Mouse (Mus musculus) lung, adult 10 weeks (tissue): ENCODE measurements around the gene Ear6. TPM values are rescaled to one million over a fixed set of nuclear protein-coding genes. Genes with fewer than 3 reads are reported as not detected.

Experiments
- polyA plus RNA-seq: library from polyadenylated mRNA; stranded (reverse); fragments of 350-450 nt; fragmentation: Illumina TruSeq; extraction: RNeasy Lipid Tissue Mini Kit (QIAGEN cat#74804); gene quantifications from one replicate; pipeline ENCODE4 v1.2.3, GENCODE M21; 2014; ENCODE audit warnings: low read depth, low replicate concordance; ENCODE audit not compliant: insufficient read depth

Gene Ear6
- 0.64 TPM for polyA plus RNA-seq

GRCm38 (mm10) chr14:51853399-51853798 lies at the start of gene Ear6:
Gene Ear6 (plus strand): TSS chr14:51853699.

GRCm38 (mm10) chr14:51884598-51885331 lies 31.3 kb downstream of the Ear6 start, which contains the start of gene Mettl17:
Gene Mettl17 (plus strand): TSS chr14:51884842.

DNA sequence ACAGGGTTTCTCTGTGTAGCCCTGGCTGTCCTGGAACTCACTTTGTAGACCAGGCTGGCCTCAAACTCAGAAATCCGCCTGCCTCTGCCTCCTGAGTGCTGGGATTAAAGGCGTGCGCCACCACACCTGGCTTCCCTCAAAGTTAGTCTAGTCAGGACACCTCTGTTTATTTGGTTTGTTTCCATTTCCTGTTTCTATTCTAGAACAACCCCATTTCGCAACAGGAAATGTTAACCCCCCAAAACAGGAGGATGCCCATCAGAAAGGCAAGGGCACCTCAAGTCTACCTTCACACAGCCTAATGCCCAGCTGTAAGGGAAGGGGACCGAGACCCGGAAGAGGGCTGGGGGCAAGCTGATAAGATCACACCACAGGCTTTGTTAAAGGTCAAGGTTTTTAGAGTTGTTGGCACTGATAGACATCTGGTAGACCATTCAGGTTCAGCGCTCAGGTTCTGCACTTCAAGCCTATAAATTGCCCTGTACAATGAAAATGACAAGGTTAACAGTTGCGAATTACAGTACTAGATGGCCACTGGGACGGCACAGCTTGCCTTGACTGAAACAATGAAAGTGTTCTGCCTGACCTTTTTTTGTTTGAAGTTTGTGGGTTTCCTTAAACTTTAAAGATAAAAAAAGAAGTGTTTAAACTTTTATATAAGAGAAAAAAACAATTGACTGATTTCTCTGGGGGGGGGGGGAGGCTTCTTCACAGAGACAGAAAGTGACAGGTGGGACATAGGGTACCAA lies 38.9 kb downstream of the Ear6 start, which contains the start of gene Slc39a2:
TSS of gene Slc39a2 (plus strand) at position 699 of the 749 bp plus-strand sequence.

Other genes starting within 250 kb of the Ear6 start
- not detected for gene Gm17078, start 242.4 kb upstream of the Ear6 start, polyA plus RNA-seq
- not detected for gene Gm4181, start 218.0 kb upstream of the Ear6 start, polyA plus RNA-seq
- not detected for gene Gm17079, start 158.2 kb upstream of the Ear6 start, polyA plus RNA-seq
- not detected for gene Gm5800, start 136.5 kb upstream of the Ear6 start, polyA plus RNA-seq
- gene Ang4, start 80.1 kb upstream of the Ear6 start, polyA plus RNA-seq: not detected
- not detected for gene AY358078, start 53.7 kb upstream of the Ear6 start, polyA plus RNA-seq
- 14.0 TPM for gene Mettl17, start 31.1 kb downstream of the Ear6 start, polyA plus RNA-seq
- 1.9 TPM for gene Slc39a2, start 39.2 kb downstream of the Ear6 start, polyA plus RNA-seq
- gene Ndrg2, start 60.5 kb downstream of the Ear6 start, polyA plus RNA-seq: 80.7 TPM
- gene Tppp2, start 64.7 kb downstream of the Ear6 start, polyA plus RNA-seq: not detected
- not detected for gene Rnase13, start 69.1 kb downstream of the Ear6 start, polyA plus RNA-seq
- gene Arhgef40, start 131.0 kb downstream of the Ear6 start, polyA plus RNA-seq: 27.4 TPM
- gene Tmem253, start 162.0 kb downstream of the Ear6 start, polyA plus RNA-seq: 0.62 TPM
- gene Zfp219, start 167.0 kb downstream of the Ear6 start, polyA plus RNA-seq: 23.2 TPM
- not detected for gene Olfr221, start 188.8 kb downstream of the Ear6 start, polyA plus RNA-seq